Mouse (Mus musculus) thymus, postnatal 10 days (tissue): ENCODE results near the gene Scai.
"Not testable (repeated sequence)": the region's sequence is repeated elsewhere in the genome, so short reads cannot be mapped to it uniquely, and the experiment has no call there.

Experiments used
- DNase-seq, 2 experiments: peaks; one replicate each; pipeline ENCODE4 v3.0.0; 2021; ENCODE audit warnings: low spot score in 2 of 2

The Scai gene

DNA sequence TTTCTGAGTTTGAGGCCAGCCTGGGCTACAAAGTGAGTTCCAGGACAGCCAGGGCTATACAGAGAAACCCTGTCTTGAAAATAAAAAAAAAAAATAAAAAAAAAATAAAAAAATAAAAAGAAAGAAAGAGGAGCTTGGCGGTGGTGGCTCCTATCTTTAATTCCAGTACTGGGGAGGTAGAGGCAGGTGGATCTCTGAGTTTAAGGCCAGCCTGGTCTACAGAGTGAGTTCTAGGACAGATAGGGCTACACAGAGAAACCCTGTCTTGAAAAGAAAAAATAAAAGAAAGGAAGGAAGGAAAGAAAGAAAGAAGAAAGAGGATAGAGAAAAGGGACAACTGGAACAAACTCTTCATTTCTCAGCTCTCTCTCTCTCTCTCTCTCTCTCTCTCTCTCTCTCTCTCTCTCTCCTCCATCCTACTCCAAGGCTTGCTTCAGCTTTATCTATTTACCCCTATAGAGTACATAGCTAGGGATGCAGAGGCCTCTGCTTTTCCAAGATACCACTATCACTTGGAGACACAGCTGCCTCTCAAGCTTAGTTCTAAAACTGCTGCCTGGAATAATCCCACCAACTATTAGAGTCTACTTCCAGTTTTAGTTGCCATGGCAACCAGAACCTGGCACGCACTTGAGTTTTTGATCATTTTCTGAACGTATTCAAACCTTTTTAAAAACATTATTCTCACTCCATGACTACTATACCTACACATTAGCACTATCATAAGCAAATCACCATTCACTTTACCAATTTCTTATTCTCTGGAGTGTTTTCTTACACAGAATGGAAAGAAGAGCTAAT, 60.8 kb downstream of the Scai start:
- no peak for DNase-seq

DNA sequence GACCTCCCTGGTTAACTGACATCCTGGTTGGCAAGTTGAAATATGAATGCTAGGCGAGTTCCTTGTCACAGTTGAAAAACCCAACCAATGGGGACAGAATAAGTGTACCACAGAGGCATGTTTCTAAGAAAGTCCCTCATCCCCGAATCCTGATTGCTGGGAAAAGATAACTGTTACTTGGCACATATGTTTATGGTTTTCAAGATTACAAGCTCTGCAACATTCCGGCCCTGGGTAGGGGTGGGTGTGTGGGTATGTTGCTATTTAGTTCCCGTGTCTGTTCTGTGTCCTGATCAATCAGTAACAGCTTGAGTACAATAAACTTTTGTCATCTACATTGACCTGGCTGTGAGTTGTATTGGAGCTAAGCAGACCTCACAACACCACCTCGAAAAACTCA, 66.4 kb downstream of the Scai start:
- no peak for DNase-seq

DNA sequence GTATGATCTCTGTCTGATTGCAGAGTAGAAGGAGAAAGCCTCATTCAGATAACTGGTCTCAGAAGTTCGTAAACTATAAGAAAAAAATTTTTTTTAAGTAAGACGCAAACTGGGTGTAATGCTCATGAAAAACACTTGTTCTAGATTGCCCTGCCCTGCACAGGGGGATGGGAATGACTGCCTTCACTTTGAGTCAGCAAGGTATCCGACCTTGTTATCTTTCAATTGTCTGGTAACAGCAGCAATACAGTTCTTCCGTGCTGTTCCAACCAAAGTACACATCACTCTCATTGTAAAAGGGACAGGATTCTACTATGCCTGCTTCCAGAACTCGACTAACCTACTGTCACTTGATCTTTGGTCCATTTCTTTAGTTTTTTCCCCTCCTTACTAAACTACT, 69.4 kb downstream of the Scai start:
- no peak for DNase-seq

DNA sequence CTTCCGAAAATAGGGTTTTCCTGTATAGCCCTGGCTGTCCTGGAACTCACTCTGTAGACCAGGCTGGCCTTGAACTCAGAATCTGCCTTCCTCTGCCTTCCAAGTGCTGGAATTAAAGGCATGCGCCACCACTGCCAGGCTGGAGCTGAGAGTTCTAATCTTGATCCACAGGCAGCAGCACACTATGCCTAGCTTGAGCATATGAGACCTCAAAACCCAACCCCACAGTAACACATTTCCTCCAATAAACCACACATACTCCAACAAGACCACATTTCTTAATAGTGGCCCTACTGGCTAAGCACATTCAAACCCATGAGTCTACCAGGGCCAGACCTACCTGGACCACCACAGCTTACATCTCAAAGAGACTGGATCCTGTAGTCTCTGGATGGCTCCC, 74.0 kb downstream of the Scai start:
- DNase-seq: no peak

DNA sequence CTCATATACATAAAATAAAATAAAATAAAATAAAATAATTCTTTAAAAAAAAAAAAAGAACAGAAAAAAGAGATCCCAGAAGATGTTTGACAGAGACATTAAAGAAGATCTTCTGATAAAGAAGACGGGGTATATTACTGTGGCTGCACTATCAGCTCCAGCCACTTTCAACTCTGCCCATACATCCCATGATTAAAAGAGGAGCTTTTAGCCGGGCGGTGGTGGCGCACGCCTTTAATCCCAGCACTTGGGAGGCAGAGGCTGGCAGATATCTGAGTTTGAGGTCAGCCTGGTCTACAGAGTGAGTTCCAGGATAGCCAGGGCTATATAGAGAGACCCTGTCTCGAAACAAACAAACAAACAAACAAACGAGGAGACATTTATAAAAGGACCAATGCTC, 76.4 kb downstream of the Scai start:
- no peak for DNase-seq

DNA sequence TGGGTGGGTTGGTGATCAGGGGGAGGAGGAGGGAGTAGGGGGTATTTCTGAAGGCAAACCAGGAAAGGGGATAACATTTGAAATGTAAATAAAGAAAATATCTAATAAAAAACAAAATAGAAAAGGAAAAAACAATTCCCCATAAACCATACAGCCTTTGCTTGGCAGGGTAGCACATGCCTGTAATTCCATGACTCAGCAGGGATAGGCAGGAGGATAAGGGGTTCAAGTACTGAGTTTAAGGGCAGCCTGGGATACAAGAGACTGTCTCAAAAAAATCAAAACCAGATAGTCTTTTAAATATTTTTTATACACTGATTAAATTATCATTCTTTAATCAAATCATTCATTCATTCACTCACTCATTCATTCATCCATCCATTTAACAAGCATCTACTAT, 80.0 kb downstream of the Scai start:
- DNase-seq: no peak

DNA sequence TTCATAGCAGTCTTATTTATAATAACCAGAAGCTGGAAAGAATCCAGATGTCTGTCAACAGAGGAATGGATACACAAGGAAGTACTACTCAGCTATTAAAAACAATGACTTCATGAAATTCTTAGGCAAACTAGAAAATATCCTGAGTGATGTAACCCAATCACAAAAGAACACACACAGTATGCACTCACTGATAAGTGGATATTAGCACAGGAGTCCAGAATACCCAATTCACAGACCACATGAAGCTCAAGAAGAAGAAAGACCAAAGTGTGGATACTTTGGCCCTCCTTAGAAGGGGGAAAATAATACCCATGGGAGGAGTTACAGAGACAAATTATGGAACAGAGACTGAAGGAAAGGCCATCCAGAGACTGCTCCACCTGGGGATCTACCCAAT, 80.8 kb downstream of the Scai start:
- not testable (repeated sequence) for DNase-seq

DNA sequence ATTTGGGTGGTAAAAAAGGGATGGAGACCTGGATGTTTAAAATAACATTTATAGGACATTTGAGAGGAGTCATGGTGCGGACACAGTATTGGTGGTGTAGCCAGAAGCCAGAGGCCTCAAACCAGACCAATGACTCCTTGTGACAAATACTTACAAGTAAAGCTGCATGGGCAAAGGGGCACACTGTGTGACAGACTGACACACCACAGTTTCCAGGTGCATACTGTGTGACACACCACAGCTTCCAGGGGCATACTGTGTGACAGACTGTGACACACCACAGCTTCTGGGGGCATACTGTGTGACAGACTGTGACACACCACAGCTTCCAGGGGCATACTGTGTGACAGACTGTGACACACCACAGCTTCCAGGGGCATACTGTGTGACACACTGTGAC, 90.6 kb downstream of the Scai start:
- not testable (repeated sequence) for DNase-seq

DNA sequence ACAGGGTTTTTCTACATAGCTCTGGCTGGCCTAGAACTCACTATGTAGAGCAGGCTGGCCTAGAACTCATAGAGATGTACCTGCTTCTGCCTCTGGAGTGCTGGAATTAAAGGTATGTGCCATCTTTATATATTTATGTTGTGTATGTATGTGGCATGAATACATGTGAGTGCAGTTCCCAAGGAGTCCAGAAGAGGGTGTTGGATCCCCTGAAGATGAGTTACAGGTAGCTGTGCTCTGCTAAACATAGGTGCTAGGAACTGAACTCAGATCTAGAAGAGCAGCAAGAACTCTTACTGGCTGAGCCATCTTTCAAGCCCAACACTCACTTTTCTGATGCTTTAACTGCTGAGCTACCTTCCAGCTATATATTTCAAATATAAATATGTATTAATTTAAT, 92.5 kb downstream of the Scai start:
- DNase-seq: peak in 1 of 2 experiments; percentile 5

DNA sequence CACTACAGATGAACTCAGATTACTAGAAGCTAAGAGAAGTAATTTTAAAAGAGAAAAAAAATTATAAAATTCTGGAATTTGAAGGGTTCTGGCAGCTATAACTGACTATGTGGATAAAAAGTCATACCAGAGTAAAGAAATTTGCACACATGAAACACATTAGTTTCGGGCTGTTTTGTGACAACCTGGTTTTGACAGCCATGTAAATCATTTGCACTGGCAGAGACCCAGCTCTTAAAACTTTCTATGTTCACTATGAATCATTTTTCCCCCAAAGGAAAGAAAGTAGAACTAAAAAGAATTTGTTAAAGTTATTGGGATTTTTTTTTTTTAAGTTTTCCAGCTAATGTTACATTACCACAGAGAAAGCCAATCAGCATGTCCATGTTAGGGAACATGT, 98.6 kb downstream of the Scai start:
- DNase-seq: no peak

DNA sequence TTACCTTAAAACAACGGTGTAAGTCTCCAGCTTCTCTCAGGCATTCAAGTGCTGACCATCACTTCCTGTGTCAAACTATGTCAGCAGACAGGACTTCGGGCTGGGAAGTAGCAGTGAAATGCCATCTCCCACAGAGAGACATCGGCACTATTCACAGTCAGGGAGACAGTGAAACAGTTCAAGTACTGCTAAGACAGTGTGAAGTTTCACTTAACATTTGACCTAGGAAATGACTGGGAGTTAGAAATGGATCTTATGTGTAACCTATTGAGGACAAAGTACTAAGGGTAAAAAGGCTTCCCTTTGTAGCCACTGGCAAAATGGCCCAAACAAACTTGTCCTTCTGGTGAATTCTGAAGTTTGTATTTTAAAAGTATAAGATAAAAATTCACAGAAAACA, 107.8 kb downstream of the Scai start:
- DNase-seq: no peak

DNA sequence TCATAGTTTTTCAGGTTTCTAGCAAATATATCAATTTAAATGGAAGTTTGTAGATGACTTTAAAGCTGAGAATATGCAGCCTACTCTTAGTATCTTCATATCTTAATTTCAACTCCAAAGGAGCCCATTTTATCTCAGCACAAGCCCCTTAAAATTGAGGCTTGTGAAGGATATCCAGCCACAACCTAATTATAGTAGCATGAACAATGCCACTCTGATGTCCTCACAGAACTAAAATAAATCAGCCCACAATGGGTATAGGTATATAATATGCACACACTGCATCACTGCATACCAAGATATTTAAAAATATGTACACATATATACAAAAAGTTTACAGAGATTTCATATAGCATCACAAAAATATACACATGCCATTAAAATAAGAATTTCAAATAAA, 119.9 kb downstream of the Scai start:
- DNase-seq: no peak

DNA sequence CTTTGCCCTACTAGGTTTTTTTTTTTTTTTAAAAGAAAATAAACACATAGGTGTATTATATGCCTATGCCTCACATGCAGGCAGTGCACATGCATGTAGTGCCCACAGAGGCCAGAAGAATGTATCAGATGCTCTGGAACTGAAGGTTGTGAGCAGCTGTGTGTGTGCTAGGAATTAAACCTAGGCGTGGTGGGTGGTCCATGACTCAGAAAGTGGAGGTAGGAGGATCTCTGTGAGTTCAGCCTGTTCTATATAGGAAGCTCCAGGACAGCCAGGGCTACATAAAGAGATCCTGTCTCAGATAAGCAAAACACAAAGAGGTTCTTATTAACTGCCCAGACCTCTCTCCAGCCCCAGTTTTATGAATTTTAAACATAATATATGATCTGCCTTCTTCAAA, 121.4 kb downstream of the Scai start:
- no peak for DNase-seq

DNA sequence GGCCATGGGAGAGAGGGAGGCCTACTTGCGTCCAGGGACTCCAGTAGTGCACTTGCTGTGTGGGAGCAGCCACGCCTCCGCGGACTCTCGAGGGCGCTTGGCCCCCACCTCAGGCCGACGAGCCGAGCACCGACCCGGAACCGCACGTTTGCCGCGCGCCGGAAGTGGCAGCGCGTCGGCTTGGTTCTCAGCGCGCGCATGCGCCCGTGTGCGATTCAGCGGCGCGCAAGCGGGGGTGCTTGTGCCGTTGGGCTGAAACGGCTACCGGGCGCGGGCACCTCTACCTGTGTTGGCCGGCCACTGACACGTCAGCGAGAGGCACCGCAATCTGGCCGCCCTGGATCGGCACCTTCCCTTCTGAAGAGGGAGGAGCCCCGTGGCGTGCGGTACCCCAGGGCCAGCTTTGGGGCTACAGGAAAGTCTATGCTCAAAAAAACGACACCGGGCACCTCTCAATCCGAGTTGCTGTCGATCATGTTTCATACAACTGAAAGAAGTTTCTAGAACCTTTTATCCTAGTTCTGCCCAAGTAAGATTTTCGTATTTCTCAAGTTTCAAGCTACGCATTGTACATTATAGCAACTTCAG, 125.0 kb downstream of the Scai start, which contains the start of gene Golga1:
Gene Golga1, minus strand, starts transcription at position 142 of the 588 bp plus-strand sequence.
- peak; percentile 85 to 86 for DNase-seq

DNA sequence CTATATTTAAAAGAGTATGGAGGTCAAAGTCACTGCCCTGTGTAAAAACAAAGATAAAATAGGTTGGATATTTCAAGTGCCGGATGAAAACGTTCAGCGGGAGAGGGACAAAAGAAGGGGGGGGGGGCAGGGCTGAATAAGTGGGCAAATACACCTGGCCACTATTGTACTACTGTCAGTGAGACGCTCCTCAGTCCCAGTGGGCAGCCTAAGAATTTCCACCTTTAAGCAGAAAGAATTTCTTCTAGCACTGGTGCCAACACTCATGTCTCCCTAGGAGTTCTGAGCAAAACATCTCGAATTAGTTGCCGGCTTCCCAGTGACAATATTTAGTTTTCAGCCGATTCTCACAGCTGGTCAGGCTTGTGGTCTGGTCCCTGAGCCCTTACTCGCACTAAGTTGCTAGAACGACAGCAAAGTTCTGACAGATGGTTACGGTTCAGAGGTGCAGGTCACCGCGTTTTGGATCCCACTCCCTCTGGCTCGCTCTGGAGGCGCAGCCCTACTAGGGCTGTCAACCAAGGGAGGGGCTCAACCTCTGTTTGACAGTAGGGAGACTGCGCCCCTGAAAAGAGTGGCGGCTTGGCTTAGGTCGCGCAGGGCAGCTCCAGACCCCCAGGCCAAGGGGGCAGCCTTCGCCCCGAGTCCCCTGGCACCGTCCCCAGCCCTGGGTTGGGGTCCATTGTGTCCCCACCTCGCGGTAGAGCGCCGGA, 125.7 kb downstream of the Scai start:
- DNase-seq: no peak

DNA sequence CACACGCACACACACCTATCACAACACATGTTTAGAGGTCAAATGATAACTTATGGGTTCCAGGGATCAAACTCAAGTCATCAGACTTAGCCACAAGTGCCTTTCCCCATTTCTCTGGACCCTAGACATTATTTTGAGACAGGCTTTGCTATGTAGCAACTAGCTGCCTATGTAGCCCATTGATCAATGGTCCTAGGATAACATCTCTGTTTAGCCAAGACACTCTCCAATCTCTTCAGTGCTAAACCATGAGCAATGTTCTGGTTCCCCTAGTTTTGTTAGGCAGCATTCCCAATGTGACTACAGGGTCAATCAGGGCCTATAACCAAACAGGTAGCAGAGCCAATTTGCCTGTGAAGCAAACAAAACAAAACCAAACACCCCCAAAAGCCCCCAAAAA, 142.0 kb downstream of the Scai start:
- no peak for DNase-seq

DNA sequence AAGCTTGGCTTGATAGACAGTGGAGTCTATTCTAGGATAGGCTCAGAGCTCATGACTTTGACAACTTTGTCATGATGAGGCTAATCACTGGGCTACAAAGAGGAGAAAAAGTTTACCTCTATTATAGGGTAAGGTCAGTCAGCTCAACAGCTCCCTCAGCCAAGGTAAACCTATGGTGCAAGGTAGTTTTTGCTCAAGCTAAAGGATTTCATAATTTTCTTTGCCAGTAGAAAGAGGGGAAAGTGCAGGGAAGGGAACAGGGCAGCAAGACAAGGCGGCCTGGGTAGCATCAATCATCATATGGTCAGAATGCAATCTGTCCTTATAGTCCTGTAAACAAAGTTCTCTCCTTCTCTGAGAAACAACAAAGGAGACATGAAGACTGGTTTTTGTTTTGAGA, 150.3 kb downstream of the Scai start:
- no peak for DNase-seq

DNA sequence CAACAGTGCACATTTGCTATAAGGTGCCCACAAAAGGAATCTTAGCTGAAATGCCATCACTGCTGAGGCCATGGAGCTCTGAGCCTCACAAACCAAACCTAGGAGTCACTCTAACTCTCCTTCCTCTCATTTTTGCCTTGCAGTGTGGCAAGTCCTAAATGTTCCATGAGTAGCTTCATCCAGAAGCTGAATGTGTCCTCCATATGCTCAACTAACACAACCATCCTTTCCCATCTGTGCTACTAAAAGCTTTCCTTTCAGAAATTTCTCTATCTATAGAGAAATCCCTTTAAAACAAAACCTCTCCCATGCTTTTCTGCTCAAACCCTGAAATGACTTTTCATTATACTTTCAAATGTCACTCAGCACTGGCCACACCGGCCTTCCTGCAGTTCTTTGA, 158.9 kb downstream of the Scai start:
- DNase-seq: no peak

DNA sequence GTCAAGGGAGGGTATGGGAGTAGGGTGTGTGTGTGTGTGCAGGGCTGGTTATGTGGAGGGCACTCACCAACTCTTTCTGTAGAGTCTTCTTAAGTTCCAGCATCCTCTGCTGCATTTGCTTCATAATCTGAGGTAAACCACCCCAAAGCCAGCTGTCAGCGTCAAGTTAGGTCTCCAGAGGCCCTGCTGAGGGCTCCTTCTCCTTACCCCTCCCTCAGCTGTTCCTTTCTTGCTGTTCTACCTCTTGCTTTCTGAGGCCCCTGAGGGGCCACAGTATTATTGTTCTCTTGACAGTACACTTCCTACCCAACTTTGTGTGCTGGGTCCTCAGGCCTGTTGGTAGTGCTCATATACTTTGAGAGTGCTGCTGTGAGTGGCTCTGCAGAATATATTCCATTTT, 170.5 kb downstream of the Scai start:
- DNase-seq: no peak

DNA sequence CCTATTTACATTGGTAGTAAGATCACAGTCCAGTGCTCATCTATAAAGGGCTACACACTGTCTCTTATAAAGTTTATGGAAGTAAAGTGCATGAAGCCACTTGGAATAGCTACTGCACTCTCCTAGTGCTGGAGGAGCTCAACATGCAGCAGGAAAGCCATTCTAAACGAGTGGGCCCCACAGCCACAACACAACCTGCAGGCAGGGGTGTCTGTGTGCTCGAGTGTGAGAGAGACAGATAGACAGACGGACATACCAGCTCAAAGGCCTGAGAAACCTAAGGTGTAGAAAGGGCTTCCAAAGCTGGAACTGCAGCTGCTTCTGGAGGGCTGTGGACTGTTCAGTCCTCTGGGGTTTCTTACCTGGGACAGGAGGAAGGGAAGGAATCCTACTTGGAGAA, 174.0 kb downstream of the Scai start:
- no peak for DNase-seq
